ENCODE assay signal across 8 mouse cellular contexts in the genomic region with DNA sequence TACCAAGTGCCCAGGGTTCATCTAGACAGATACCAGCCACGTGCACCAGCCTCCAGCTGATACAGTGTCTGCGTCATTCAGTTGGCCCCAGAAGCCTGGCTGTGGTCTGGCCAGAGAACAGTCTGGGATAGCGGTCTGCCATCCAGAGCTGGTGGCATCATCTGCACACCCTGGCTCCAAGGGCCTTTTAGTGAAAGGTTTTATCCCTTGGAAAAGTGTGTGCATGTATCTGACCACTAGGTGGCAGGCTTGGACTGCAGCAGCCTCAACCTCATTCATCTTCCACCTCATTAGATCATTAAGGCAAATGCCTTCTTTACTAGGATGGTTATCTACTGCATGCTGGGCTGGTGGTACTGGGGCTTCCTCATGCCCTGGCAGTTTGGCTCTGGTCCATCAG.
DNase-seq lines count a peak whose midpoint lies in the region; TF ChIP-seq lines count a peak whose summit lies in the region.

No protein-coding gene starts in this region.

- no peaks in the 10 kb centered on the region for H3K79me3 ChIP-seq in C2C12 (ENCODE audit: low read depth)

- no peak for TF ChIP-seq POLR2A in liver, adult 2 months (IDR thresholded peaks at IDR 0.05; ENCODE audit: extremely low read depth, insufficient read depth, low read length)

- 22% methylated on average over 3 of the region's 3 CpGs for WGBS in liver, adult 2 months

- H3K27me3 ChIP-seq in C2C12 (ENCODE audit: control insufficient read depth, insufficient read depth, insufficient read length) = no peaks in the 10 kb centered on the region
- no peaks in the 10 kb centered on the region for H3K27me3 ChIP-seq in liver, adult 2 months (ENCODE audit: control insufficient read depth, insufficient read depth, low read length)

- peak; percentile 82 for DNase-seq in adrenal gland, postnatal 10 days
- DNase-seq in embryo, embryonic 11.5 days (ENCODE audit: low read depth, low spot score) = peak; percentile 66
- peak; percentile 38 to 65 for DNase-seq in gastrocnemius, postnatal 4 days (ENCODE audit: low spot score in 2 of 2)
- DNase-seq in kidney, postnatal 10 days = peak; percentile 85
- DNase-seq in liver, adult 2 months (ENCODE audit: extremely low read depth, low read depth, low spot score) = peak; percentile 39
- DNase-seq in neural tube, embryonic 10.5 days (ENCODE audit: extremely low spot score, low spot score) = peak; percentile 79
- peak; percentile 79 for DNase-seq in testis, postnatal 10 days (ENCODE audit: low spot score)

- no peak overlapping the region for H3ac ChIP-seq in C2C12 (ENCODE audit: control insufficient read depth, insufficient read length, low read depth)

- no peaks in the 10 kb centered on the region for H3K4me1 ChIP-seq in liver, adult 2 months (ENCODE audit: control insufficient read depth, insufficient read depth, low read length)

- no peak overlapping the region for H3K27ac ChIP-seq in liver, adult 2 months (replicated peaks; ENCODE audit: insufficient read depth, low read depth, low read length)

- H3K79me2 ChIP-seq in C2C12 (ENCODE audit: control insufficient read depth, insufficient read depth) = no peaks in the 10 kb centered on the region
- no peaks in the 10 kb centered on the region for H3K79me2 ChIP-seq in liver, adult 2 months (ENCODE audit: control insufficient read depth, insufficient read depth, low read length)

- no peak overlapping the region for H3K9ac ChIP-seq in liver, adult 2 months (ENCODE audit: low read depth, low read length)

- peak; percentile 51 for TF ChIP-seq CTCF in C2C12 (IDR thresholded peaks at IDR 0.05; ENCODE audit: control insufficient read depth, insufficient read depth, insufficient read length)
- TF ChIP-seq CTCF in liver, adult 2 months (IDR thresholded peaks at IDR 0.05; ENCODE audit: low read depth, low read length) = peak; percentile 80

- H3K4me3 ChIP-seq in C2C12 (ENCODE audit: insufficient read depth, poor library complexity, severe bottlenecking) = no peak overlapping the region
- H3K4me3 ChIP-seq in liver, adult 2 months (ENCODE audit: insufficient read depth, low read depth, low read length) = no peak overlapping the region

- H3K36me3 ChIP-seq in C2C12 (ENCODE audit: control insufficient read depth, insufficient read depth) = no peaks in the 10 kb centered on the region
- H3K36me3 ChIP-seq in liver, adult 2 months (ENCODE audit: control insufficient read depth, insufficient read depth, low read length) = no peaks in the 10 kb centered on the region

TF ChIP-seq in C2C12, 6 proteins besides CTCF, POLR2A, EP300 and RAD21:
- TF ChIP-seq FOSL1 (IDR thresholded peaks at IDR 0.05; ENCODE audit: insufficient read depth, low read length, poor library complexity, severe bottlenecking) (no peak), USF1 (IDR thresholded peaks at IDR 0.05; ENCODE audit: low read depth) (peak; percentile 62), MYOD1 (IDR thresholded peaks at IDR 0.05; ENCODE audit: control insufficient read depth, insufficient read length, low read depth) (no peak), MYOG (IDR thresholded peaks at IDR 0.05; ENCODE audit: control insufficient read depth, extremely low read depth, insufficient read length) (no peak), MAX (IDR thresholded peaks at IDR 0.05) (peak; percentile 78), CEBPB (IDR thresholded peaks at IDR 0.05; ENCODE audit: low read depth) (no peak)
